Mouse (Mus musculus) large intestine, adult 2 months (tissue): ENCODE measurements around the gene Limch1. TPM values are rescaled to one million over a fixed set of nuclear protein-coding genes. Genes with fewer than 3 reads are reported as not detected.

Experiments
- DNase-seq: peaks from one replicate; pipeline ENCODE4 v3.0.0-alpha.2; 2012; ENCODE audit warnings: low read depth, low spot score
- WGBS: fragments of 180-500 bp; shearing (Covaris S2); methylation state at CpG from one replicate; pipeline ENCODE4 v1.1.7; 2018; 5-methylcytosine and 5-hydroxymethylcytosine counted together
- polyA plus RNA-seq: library from polyadenylated mRNA; depleted of rRNA; stranded (reverse); fragments of >200 nt; gene quantifications from 2 replicates; pipeline ENCODE4 v1.2.3, GENCODE M21; 2012

The Limch1 gene
- polyA plus RNA-seq, 1 experiment: 1.3 TPM

GRCm38 (mm10) chr5:66745996-66746681 is 512 bp downstream of the Limch1 start:
- under 1% methylated on average over 42 of the region's 42 CpGs for WGBS
- DNase-seq: no peak

- 35% methylated on average over 11 of the region's 11 CpGs for WGBS
- no peak for DNase-seq
Measured at GRCm38 (mm10) chr5:66746761-66747160, 1.1 kb downstream of the Limch1 start.

GRCm38 (mm10) chr5:66747761-66748430 is 2.3 kb downstream of the Limch1 start:
- 71% methylated on average over 10 of the region's 10 CpGs for WGBS
- DNase-seq: no peak

GRCm38 (mm10) chr5:66748448-66749115 is 3.0 kb downstream of the Limch1 start:
- WGBS: 49% methylated on average over 5 of the region's 5 CpGs
- DNase-seq: no peak

GRCm38 (mm10) chr5:66750641-66751040 is 5.0 kb downstream of the Limch1 start:
- no peak for DNase-seq
- WGBS: 72% methylated on average over 7 of the region's 7 CpGs

GRCm38 (mm10) chr5:66751332-66751980 is 5.8 kb downstream of the Limch1 start:
- no peak for DNase-seq
- 55% methylated on average over 3 of the region's 3 CpGs for WGBS

- DNase-seq: no peak
- WGBS: 85% methylated on average over 9 of the region's 9 CpGs
Measured at GRCm38 (mm10) chr5:66753620-66754019, 8.0 kb downstream of the Limch1 start.

- WGBS: 57% methylated on average over 10 of the region's 10 CpGs
Measured at GRCm38 (mm10) chr5:66756821-66757705, 11.4 kb downstream of the Limch1 start.

GRCm38 (mm10) chr5:66757706-66758237 is 12.1 kb downstream of the Limch1 start:
- DNase-seq: no peak
- 79% methylated on average over 2 of the region's 2 CpGs for WGBS

More at GRCm38 (mm10) chr5:66756821-66757705, 11.4 kb downstream of the Limch1 start:
- DNase-seq: no peak

- no peak for DNase-seq
- WGBS: 77% methylated on average over 2 of the region's 2 CpGs
Measured at GRCm38 (mm10) chr5:66759354-66759753, 13.7 kb downstream of the Limch1 start.

- DNase-seq: no peak
Measured at GRCm38 (mm10) chr5:66760747-66761146, 15.1 kb downstream of the Limch1 start.

GRCm38 (mm10) chr5:66762006-66762405 is 16.4 kb downstream of the Limch1 start:
- WGBS: 59% methylated on average over 2 of the region's 2 CpGs
- DNase-seq: no peak

More at GRCm38 (mm10) chr5:66760747-66761146, 15.1 kb downstream of the Limch1 start:
- 90% methylated on average over 10 of the region's 10 CpGs for WGBS

GRCm38 (mm10) chr5:66764129-66764528 is 18.5 kb downstream of the Limch1 start:
- no peak for DNase-seq
- WGBS: 87% methylated on average over 6 of the region's 6 CpGs

GRCm38 (mm10) chr5:66765911-66766310 is 20.3 kb downstream of the Limch1 start:
- WGBS: 47% methylated on average over 2 of the region's 2 CpGs

GRCm38 (mm10) chr5:66768034-66768433 is 22.4 kb downstream of the Limch1 start:
- 22% methylated on average over 4 of the region's 4 CpGs for WGBS

More at GRCm38 (mm10) chr5:66765911-66766310, 20.3 kb downstream of the Limch1 start:
- DNase-seq: no peak

GRCm38 (mm10) chr5:66769070-66769469 is 23.4 kb downstream of the Limch1 start:
- WGBS: 29% methylated on average over 4 of the region's 4 CpGs
- no peak for DNase-seq

More at GRCm38 (mm10) chr5:66768034-66768433, 22.4 kb downstream of the Limch1 start:
- DNase-seq: no peak

GRCm38 (mm10) chr5:66769558-66769957 is 23.9 kb downstream of the Limch1 start:
- WGBS: 81% methylated on average over 5 of the region's 5 CpGs

GRCm38 (mm10) chr5:66777999-66778710 is 32.5 kb downstream of the Limch1 start:
- WGBS: 57% methylated on average over 10 of the region's 10 CpGs
- no peak for DNase-seq

More at GRCm38 (mm10) chr5:66769558-66769957, 23.9 kb downstream of the Limch1 start:
- no peak for DNase-seq
